Mouse (Mus musculus) forebrain, embryonic 13.5 days (tissue): ENCODE results near the gene Snx6. TPM values are rescaled to one million over a fixed set of nuclear protein-coding genes. Genes with fewer than 3 reads are reported as not detected.
"Not testable (repeated sequence)": the region's sequence is repeated elsewhere in the genome, so short reads cannot be mapped to it uniquely, and the experiment has no call there.

Experiments
- ATAC-seq: fragments of 200-750 bp; cut with Nextera tagmentation; 2 replicates; pipeline ENCODE4 v1.8.0; 2017
- H3K27ac ChIP-seq: fragments of 300-500 bp; sonication (generic); 2 replicates; pipeline ENCODE4 v1.5.1; 2015; ENCODE audit warnings: inconsistent platforms, mild to moderate bottlenecking, moderate library complexity
- H3K27me3 ChIP-seq: fragments of 300-500 bp; sonication (generic); 2 replicates; pipeline ENCODE4 v1.6.1; 2015; ENCODE audit warnings: mild to moderate bottlenecking, inconsistent platforms
- H3K36me3 ChIP-seq: fragments of 300-500 bp; sonication (generic); 2 replicates; pipeline ENCODE4 v1.6.1; 2015; ENCODE audit warnings: mild to moderate bottlenecking, inconsistent platforms; ENCODE audit not compliant: poor library complexity, severe bottlenecking
- H3K4me1 ChIP-seq: fragments of 300-500 bp; sonication (generic); 2 replicates; pipeline ENCODE4 v1.6.1; 2015; ENCODE audit warnings: inconsistent platforms
- H3K4me2 ChIP-seq: fragments of 300-500 bp; sonication (generic); 2 replicates; pipeline ENCODE4 v1.6.1; 2015; ENCODE audit warnings: inconsistent platforms, mild to moderate bottlenecking, moderate library complexity
- H3K4me3 ChIP-seq: fragments of 300-500 bp; sonication (generic); 2 replicates; pipeline ENCODE4 v1.5.1; 2015; ENCODE audit warnings: mild to moderate bottlenecking, inconsistent platforms
- H3K9ac ChIP-seq: fragments of 300-500 bp; sonication (generic); 2 replicates; pipeline ENCODE4 v1.6.1; 2015; ENCODE audit warnings: mild to moderate bottlenecking, inconsistent platforms
- H3K9me3 ChIP-seq: fragments of 300-500 bp; sonication (generic); replicated peaks from 2 replicates; pipeline ENCODE4 v1.6.1; 2016; ENCODE audit warnings: inconsistent platforms
- WGBS: fragments of 180-500 bp; shearing (Covaris S2); methylation state at CpG from one replicate; pipeline ENCODE4 v1.1.7; 2015; 5-methylcytosine and 5-hydroxymethylcytosine counted together
- polyA plus RNA-seq: library from polyadenylated mRNA; unstranded; fragments of >200 nt; fragmentation: Nextera tagmentation; extraction: Ambion mirVana; gene quantifications from 2 replicates; pipeline ENCODE4 v1.2.1, GENCODE M21; 2015

The Snx6 gene
- polyA plus RNA-seq, 1 experiment from 2014 or later: 195 TPM

- H3K4me1 ChIP-seq: peaks cover 40% of the 10 kb centered on the region
- no peak for ATAC-seq
- H3K4me3 ChIP-seq: no peak overlapping the region
Measured at GRCm38 (mm10) chr12:54791465-54791864, 4.0 kb downstream of the Snx6 start.

GRCm38 (mm10) chr12:54789346-54790143 is 6.0 kb downstream of the Snx6 start:
- WGBS: 11% methylated on average over 11 of the region's 11 CpGs
- Histone ChIP-seq H3K9ac (no peak overlapping the region), H3K27me3 (no peaks in the 10 kb centered on the region), H3K4me2 (peak overlapping the region; percentile 3; the same call in 1 of the 2 replicates), H3K36me3 (peaks cover 23% of the 10 kb centered on the region; the same call in 1 of the 2 replicates), H3K27ac (no peak overlapping the region; the same call in 1 of the 2 replicates), H3K4me1 (peaks cover 37% of the 10 kb centered on the region), H3K4me3 (no peak overlapping the region), H3K9me3 (no peaks in the 10 kb centered on the region)
- peak; percentile 41; the same call in 1 of the 2 replicates for ATAC-seq

More at GRCm38 (mm10) chr12:54791465-54791864, 4.0 kb downstream of the Snx6 start:
- Histone ChIP-seq H3K36me3 (peaks cover 19% of the 10 kb centered on the region; the same call in 1 of the 2 replicates), H3K9me3 (no peaks in the 10 kb centered on the region), H3K9ac (no peak overlapping the region), H3K27ac (no peak overlapping the region), H3K4me2 (no peak overlapping the region), H3K27me3 (no peaks in the 10 kb centered on the region)
- WGBS: 93% methylated on average over 8 of the region's 8 CpGs

- no peak for ATAC-seq
- no peak overlapping the region for H3K4me3 ChIP-seq
- H3K4me2 ChIP-seq: no peak overlapping the region
- no peaks in the 10 kb centered on the region for H3K4me1 ChIP-seq
- no peaks in the 10 kb centered on the region for H3K9me3 ChIP-seq
- H3K27me3 ChIP-seq: no peaks in the 10 kb centered on the region
- 94% methylated on average over 12 of the region's 12 CpGs for WGBS
- H3K9ac ChIP-seq: no peak overlapping the region
- peaks cover 83% of the 10 kb centered on the region for H3K36me3 ChIP-seq
- no peak overlapping the region for H3K27ac ChIP-seq
Measured at GRCm38 (mm10) chr12:54763624-54764023, 31.9 kb downstream of the Snx6 start.

- Histone ChIP-seq H3K9me3 (no peaks in the 10 kb centered on the region), H3K9ac (no peak overlapping the region), H3K27ac (no peak overlapping the region), H3K4me2 (no peak overlapping the region), H3K4me3 (no peak overlapping the region), H3K4me1 (no peaks in the 10 kb centered on the region), H3K27me3 (no peaks in the 10 kb centered on the region), H3K36me3 (peaks cover 85% of the 10 kb centered on the region)
- no peak for ATAC-seq
- 100% methylated on average over 1 of the region's 1 CpGs for WGBS
Measured at GRCm38 (mm10) chr12:54760676-54761075, 34.8 kb downstream of the Snx6 start.

GRCm38 (mm10) chr12:54758846-54759245 is 36.7 kb downstream of the Snx6 start:
- no peaks in the 10 kb centered on the region for H3K4me1 ChIP-seq
- H3K4me3 ChIP-seq: no peak overlapping the region
- no peaks in the 10 kb centered on the region for H3K9me3 ChIP-seq
- H3K9ac ChIP-seq: no peak overlapping the region
- no peak for ATAC-seq
- no peak overlapping the region for H3K4me2 ChIP-seq
- no peaks in the 10 kb centered on the region for H3K27me3 ChIP-seq
- H3K27ac ChIP-seq: no peak overlapping the region
- peaks cover 85% of the 10 kb centered on the region for H3K36me3 ChIP-seq
- 92% methylated on average over 2 of the region's 2 CpGs for WGBS

GRCm38 (mm10) chr12:54748647-54749046 is 46.9 kb downstream of the Snx6 start:
- no peak overlapping the region for H3K27ac ChIP-seq
- ATAC-seq: no peak
- H3K4me3 ChIP-seq: no peak overlapping the region
- H3K4me1 ChIP-seq: no peaks in the 10 kb centered on the region
- 95% methylated on average over 8 of the region's 8 CpGs for WGBS
- no peak overlapping the region for H3K4me2 ChIP-seq
- H3K36me3 ChIP-seq: peaks cover 78% of the 10 kb centered on the region
- H3K9me3 ChIP-seq: no peaks in the 10 kb centered on the region
- no peak overlapping the region for H3K9ac ChIP-seq
- no peaks in the 10 kb centered on the region for H3K27me3 ChIP-seq

GRCm38 (mm10) chr12:54738661-54739243 is 56.8 kb downstream of the Snx6 start:
- H3K9me3 ChIP-seq, H3K27me3 ChIP-seq, H3K4me1 ChIP-seq, H3K36me3 ChIP-seq, H3K27ac ChIP-seq, H3K4me3 ChIP-seq, H3K9ac ChIP-seq, H3K4me2 ChIP-seq: not testable (repeated sequence)
- WGBS: 0% methylated on average over 10 of the region's 33 CpGs
- peak; percentile 72 for ATAC-seq

- not testable (repeated sequence) for H3K27me3 ChIP-seq, H3K4me1 ChIP-seq, H3K27ac ChIP-seq, H3K9me3 ChIP-seq, H3K36me3 ChIP-seq, H3K4me3 ChIP-seq, H3K4me2 ChIP-seq, H3K9ac ChIP-seq
- WGBS: no CpG with 5 or more reads among the region's 21 CpGs
- peak; percentile 83 for ATAC-seq
Measured at GRCm38 (mm10) chr12:54737891-54738660, 57.4 kb downstream of the Snx6 start.

GRCm38 (mm10) chr12:54734307-54735131 is 61.0 kb downstream of the Snx6 start:
- H3K36me3 ChIP-seq, H3K27ac ChIP-seq, H3K4me1 ChIP-seq, H3K4me3 ChIP-seq, H3K27me3 ChIP-seq, H3K4me2 ChIP-seq, H3K9me3 ChIP-seq, H3K9ac ChIP-seq: not testable (repeated sequence)
- WGBS: 0% methylated on average over 8 of the region's 49 CpGs
- peak; percentile 69 for ATAC-seq

- H3K36me3 ChIP-seq, H3K9me3 ChIP-seq, H3K27me3 ChIP-seq, H3K9ac ChIP-seq, H3K4me1 ChIP-seq, H3K27ac ChIP-seq, H3K4me2 ChIP-seq, H3K4me3 ChIP-seq: not testable (repeated sequence)
- WGBS: no CpG with 5 or more reads among the region's 56 CpGs
- ATAC-seq: peak; percentile 93
Measured at GRCm38 (mm10) chr12:54729140-54730059, 66.1 kb downstream of the Snx6 start.
